In genomic region chr2:131191005-131191390, GRCm38 (mm10) we compare ENCODE assay signal across 8 mouse cellular contexts. TPM values are rescaled to one million over a fixed set of nuclear protein-coding genes. Genes with fewer than 3 reads are reported as not detected.
DNase-seq lines count a peak whose midpoint lies in the region; ATAC-seq and TF ChIP-seq lines count a peak whose summit lies in the region.
"Had no signal": no experiment of that assay in that cellular context is flagged by ENCODE, and none has a peak within 500 bp of the region (broad histone marks: within the 10 kb centered on the region; RNA-seq: fewer than 3 reads in every experiment).

No protein-coding gene starts in this region.

- H3K9ac ChIP-seq in liver, embryonic 13.5 days: peak overlapping the region; percentile 97
- H3K9ac ChIP-seq in liver, embryonic 11.5 days (ENCODE audit: low read depth, low read length): no peak overlapping the region
- no peak overlapping the region for H3K9ac ChIP-seq in hindbrain, postnatal 0 days (replicated peaks; ENCODE audit: low read length)
- H3K9ac ChIP-seq in neural tube, embryonic 12.5 days: 0 out of 2 replicates have a peak overlapping the region, but pooled peaks have one; percentile 8
- H3K9ac ChIP-seq: lung, embryonic 14.5 days had no signal

- peak overlapping the region; percentile 82 for H3K4me2 ChIP-seq in liver, embryonic 13.5 days
- no peak overlapping the region for H3K4me2 ChIP-seq in liver, embryonic 11.5 days
- H3K4me2 ChIP-seq in hindbrain, postnatal 0 days (ENCODE audit: low read depth, low read length): no peak overlapping the region
- peak overlapping the region; percentile 80 for H3K4me2 ChIP-seq in neural tube, embryonic 12.5 days (replicated peaks)
- H3K4me2 ChIP-seq: lung, embryonic 14.5 days had no signal

- no peak for TF ChIP-seq CTCF in hindbrain, postnatal 0 days (IDR thresholded peaks at IDR 0.05; ENCODE audit: low read depth)

- no peaks in the 10 kb centered on the region for H3K27me3 ChIP-seq in liver, embryonic 13.5 days
- H3K27me3 ChIP-seq in liver, embryonic 11.5 days (replicated peaks; ENCODE audit: control insufficient read depth, insufficient read depth, low read length): no peaks in the 10 kb centered on the region
- H3K27me3 ChIP-seq in embryonic facial prominence, embryonic 10.5 days (replicated peaks; ENCODE audit: low read depth, poor library complexity, severe bottlenecking): no peaks in the 10 kb centered on the region
- H3K27me3 ChIP-seq in hindbrain, postnatal 0 days (ENCODE audit: insufficient read depth, low read length): no peaks in the 10 kb centered on the region
- H3K27me3 ChIP-seq in neural tube, embryonic 12.5 days (replicated peaks): no peaks in the 10 kb centered on the region

- H3K9me3 ChIP-seq in liver, embryonic 13.5 days (replicated peaks): no peaks in the 10 kb centered on the region
- no peaks in the 10 kb centered on the region for H3K9me3 ChIP-seq in liver, embryonic 11.5 days (ENCODE audit: control insufficient read depth, low read length)
- no peaks in the 10 kb centered on the region for H3K9me3 ChIP-seq in embryonic facial prominence, embryonic 10.5 days
- H3K9me3 ChIP-seq in hindbrain, postnatal 0 days (ENCODE audit: low read length): no peaks in the 10 kb centered on the region
- no peaks in the 10 kb centered on the region for H3K9me3 ChIP-seq in neural tube, embryonic 12.5 days

- intact Hi-C loops in heart, postnatal 10 days (cut with DNase I): no loop called here

- H3K27ac ChIP-seq in liver, embryonic 13.5 days: peak overlapping the region; percentile 98
- H3K27ac ChIP-seq in liver, embryonic 11.5 days (ENCODE audit: low read depth, low read length): no peak overlapping the region
- H3K27ac ChIP-seq in embryonic facial prominence, embryonic 10.5 days (replicated peaks): peak overlapping the region; percentile 75
- 0 out of 2 replicates have a peak overlapping the region, but pooled peaks have one; percentile 49 for H3K27ac ChIP-seq in hindbrain, postnatal 0 days
- peak overlapping the region; percentile 70 for H3K27ac ChIP-seq in neural tube, embryonic 12.5 days

- peaks cover 69% of the 10 kb centered on the region for H3K4me1 ChIP-seq in liver, embryonic 13.5 days (replicated peaks)
- peaks cover 40% of the 10 kb centered on the region for H3K4me1 ChIP-seq in liver, embryonic 11.5 days (replicated peaks; ENCODE audit: control insufficient read depth, insufficient read depth, low read length)
- H3K4me1 ChIP-seq in embryonic facial prominence, embryonic 10.5 days: peaks cover 56% of the 10 kb centered on the region
- peaks cover 17% of the 10 kb centered on the region for H3K4me1 ChIP-seq in hindbrain, postnatal 0 days (ENCODE audit: insufficient read depth, low read length)
- peaks cover 48% of the 10 kb centered on the region for H3K4me1 ChIP-seq in neural tube, embryonic 12.5 days

- 64% methylated on average over 7 of the region's 7 CpGs for WGBS in liver, embryonic 13.5 days (ENCODE audit: insufficient replicate concordance)
- WGBS in liver, embryonic 11.5 days: 73% methylated on average over 7 of the region's 7 CpGs
- WGBS in embryonic facial prominence, embryonic 10.5 days: 72% methylated on average over 7 of the region's 7 CpGs
- 65% methylated on average over 7 of the region's 7 CpGs for WGBS in hindbrain, postnatal 0 days
- 71% methylated on average over 7 of the region's 7 CpGs for WGBS in neural tube, embryonic 12.5 days

- peaks cover 77% of the 10 kb centered on the region for H3K36me3 ChIP-seq in liver, embryonic 13.5 days
- H3K36me3 ChIP-seq in liver, embryonic 11.5 days (ENCODE audit: control insufficient read depth, insufficient read depth, low read length): peaks cover 18% of the 10 kb centered on the region
- peaks cover 57% of the 10 kb centered on the region for H3K36me3 ChIP-seq in embryonic facial prominence, embryonic 10.5 days (replicated peaks)
- H3K36me3 ChIP-seq in hindbrain, postnatal 0 days (ENCODE audit: insufficient read depth, low read length): 0 out of 2 replicates have a peak, but pooled peaks cover 16% of the 10 kb centered on the region
- peaks cover 29% of the 10 kb centered on the region for H3K36me3 ChIP-seq in neural tube, embryonic 12.5 days

- no peak for ATAC-seq in liver, embryonic 13.5 days (ENCODE audit: low read depth)
- ATAC-seq in liver, embryonic 11.5 days (replicated peaks; ENCODE audit: low FRiP score): no peak
- no peak for ATAC-seq in hindbrain, postnatal 0 days
- no peak for ATAC-seq in neural tube, embryonic 12.5 days (ENCODE audit: low FRiP score, low read depth)

- no peak for DNase-seq in liver, embryonic 13.5 days
- DNase-seq in liver, embryonic 11.5 days (ENCODE audit: low spot score): no peak
- no peak for DNase-seq in embryonic facial prominence, embryonic 10.5 days (ENCODE audit: low spot score)
- no peak for DNase-seq in hindbrain, postnatal 0 days (ENCODE audit: low spot score)
- DNase-seq in cerebellum, adult 9-11 months: no peak
- no peak for DNase-seq in heart, postnatal 10 days

- H3K4me3 ChIP-seq in liver, embryonic 13.5 days (replicated peaks): peak overlapping the region; percentile 92; the same call in 1 of the 2 replicates
- no peak overlapping the region for H3K4me3 ChIP-seq in liver, embryonic 11.5 days (ENCODE audit: low read depth, low read length)
- peak overlapping the region; percentile 25 for H3K4me3 ChIP-seq in embryonic facial prominence, embryonic 10.5 days
- no peak overlapping the region for H3K4me3 ChIP-seq in hindbrain, postnatal 0 days (ENCODE audit: low read length)
- H3K4me3 ChIP-seq in neural tube, embryonic 12.5 days: no peak overlapping the region

RNA-seq across cellular contexts. Expression of gene Spef1, which starts 3.9 kb away (rescaled TPM):
- polyA plus RNA-seq in liver, embryonic 13.5 days (2015; fragmentation: Nextera tagmentation; extraction: Ambion mirVana): 1.1 and 1.2 TPM in 2 replicates
- 1.3 and 1.5 TPM in 2 replicates for polyA plus RNA-seq in liver, embryonic 11.5 days (2014; fragmentation: Nextera tagmentation; extraction: Ambion mirVana)
- 3.2 TPM in 2 replicates for polyA plus RNA-seq in embryonic facial prominence, embryonic 10.5 days (2016; fragmentation: Nextera tagmentation; extraction: Ambion mirVana)
- 15.5 and 17.3 TPM in 2 replicates for total RNA-seq in hindbrain, postnatal 0 days (2014; rRNA removed)
- polyA plus RNA-seq in hindbrain, postnatal 0 days (2015; fragmentation: Nextera tagmentation; extraction: Ambion mirVana): 7.8 and 8.9 TPM in 2 replicates
- polyA plus RNA-seq in neural tube, embryonic 12.5 days (2016; fragmentation: Nextera tagmentation; extraction: Ambion mirVana): 9.0 and 9.3 TPM in 2 replicates
- 1 to 10 TPM; 6.2 to 7.1 TPM for total RNA-seq in heart, postnatal 10 days (2021)

RNA-seq across cellular contexts. Expression of gene Cdc25b, which starts 4.2 kb away (rescaled TPM):
- 171 and 201 TPM in 2 replicates for polyA plus RNA-seq in liver, embryonic 13.5 days (2015; fragmentation: Nextera tagmentation; extraction: Ambion mirVana)
- polyA plus RNA-seq in liver, embryonic 11.5 days (2014; fragmentation: Nextera tagmentation; extraction: Ambion mirVana): 76.4 and 85.4 TPM in 2 replicates
- 50.0 and 52.6 TPM in 2 replicates for polyA plus RNA-seq in embryonic facial prominence, embryonic 10.5 days (2016; fragmentation: Nextera tagmentation; extraction: Ambion mirVana)
- total RNA-seq in hindbrain, postnatal 0 days (2014; rRNA removed): 18.2 TPM in 2 replicates
- 22.2 and 24.0 TPM in 2 replicates for polyA plus RNA-seq in hindbrain, postnatal 0 days (2015; fragmentation: Nextera tagmentation; extraction: Ambion mirVana)
- polyA plus RNA-seq in neural tube, embryonic 12.5 days (2016; fragmentation: Nextera tagmentation; extraction: Ambion mirVana): 97.0 and 99.5 TPM in 2 replicates
- total RNA-seq in heart, postnatal 10 days (2021): 10 to 100 TPM; 12.1 to 14.5 TPM

RNA-seq across cellular contexts. Expression of gene Cenpb, which starts 11.1 kb away (rescaled TPM):
- 3.5 and 4.5 TPM in 2 replicates for polyA plus RNA-seq in liver, embryonic 13.5 days (2015; fragmentation: Nextera tagmentation; extraction: Ambion mirVana)
- polyA plus RNA-seq in liver, embryonic 11.5 days (2014; fragmentation: Nextera tagmentation; extraction: Ambion mirVana): 3.8 and 4.9 TPM in 2 replicates
- 7.4 and 7.6 TPM in 2 replicates for polyA plus RNA-seq in embryonic facial prominence, embryonic 10.5 days (2016; fragmentation: Nextera tagmentation; extraction: Ambion mirVana)
- 106 and 112 TPM in 2 replicates for total RNA-seq in hindbrain, postnatal 0 days (2014; rRNA removed)
- 12.8 and 14.4 TPM in 2 replicates for polyA plus RNA-seq in hindbrain, postnatal 0 days (2015; fragmentation: Nextera tagmentation; extraction: Ambion mirVana)
- polyA plus RNA-seq in neural tube, embryonic 12.5 days (2016; fragmentation: Nextera tagmentation; extraction: Ambion mirVana): 19.3 and 21.1 TPM in 2 replicates
- 10 to 100 TPM; 71.0 to 75.9 TPM for total RNA-seq in heart, postnatal 10 days (2021)

RNA-seq across cellular contexts. Expression of gene Ap5s1, which starts 15.9 kb away (rescaled TPM):
- 18.1 and 19.7 TPM in 2 replicates for polyA plus RNA-seq in liver, embryonic 13.5 days (2015; fragmentation: Nextera tagmentation; extraction: Ambion mirVana)
- polyA plus RNA-seq in liver, embryonic 11.5 days (2014; fragmentation: Nextera tagmentation; extraction: Ambion mirVana): 18.1 and 19.2 TPM in 2 replicates
- polyA plus RNA-seq in embryonic facial prominence, embryonic 10.5 days (2016; fragmentation: Nextera tagmentation; extraction: Ambion mirVana): 23.3 and 25.3 TPM in 2 replicates
- 63.0 and 67.6 TPM in 2 replicates for total RNA-seq in hindbrain, postnatal 0 days (2014; rRNA removed)
- 37.1 and 37.5 TPM in 2 replicates for polyA plus RNA-seq in hindbrain, postnatal 0 days (2015; fragmentation: Nextera tagmentation; extraction: Ambion mirVana)
- polyA plus RNA-seq in neural tube, embryonic 12.5 days (2016; fragmentation: Nextera tagmentation; extraction: Ambion mirVana): 30.7 and 36.3 TPM in 2 replicates
- 10 to 100 TPM; 39.4 to 44.0 TPM for total RNA-seq in heart, postnatal 10 days (2021)

RNA-seq across cellular contexts. Expression of gene 1700037H04Rik, which starts 31.1 kb away (rescaled TPM):
- polyA plus RNA-seq in liver, embryonic 13.5 days (2015; fragmentation: Nextera tagmentation; extraction: Ambion mirVana): 124 and 129 TPM in 2 replicates
- polyA plus RNA-seq in liver, embryonic 11.5 days (2014; fragmentation: Nextera tagmentation; extraction: Ambion mirVana): 130 TPM in 2 replicates
- 115 and 119 TPM in 2 replicates for polyA plus RNA-seq in embryonic facial prominence, embryonic 10.5 days (2016; fragmentation: Nextera tagmentation; extraction: Ambion mirVana)
- total RNA-seq in hindbrain, postnatal 0 days (2014; rRNA removed): 155 and 157 TPM in 2 replicates
- 76.0 and 79.3 TPM in 2 replicates for polyA plus RNA-seq in hindbrain, postnatal 0 days (2015; fragmentation: Nextera tagmentation; extraction: Ambion mirVana)
- 98.8 and 104 TPM in 2 replicates for polyA plus RNA-seq in neural tube, embryonic 12.5 days (2016; fragmentation: Nextera tagmentation; extraction: Ambion mirVana)
- 10 to 100 TPM; 17.9 to 21.2 TPM for total RNA-seq in heart, postnatal 10 days (2021)

Comparison
In these comparisons a context has a peak if more than half of its experiments do, and no peak if none do; other contexts are left out.
1. H3K4me2 ChIP-seq: peak in liver, embryonic 13.5 days (single experiment) and neural tube, embryonic 12.5 days (single experiment); none in liver, embryonic 11.5 days (single experiment) and hindbrain, postnatal 0 days (single experiment).
2. H3K4me3 ChIP-seq: peak in liver, embryonic 13.5 days (single experiment) and embryonic facial prominence, embryonic 10.5 days (single experiment); none in liver, embryonic 11.5 days (single experiment), hindbrain, postnatal 0 days (single experiment) and neural tube, embryonic 12.5 days (single experiment).
3. H3K9ac ChIP-seq: peak in liver, embryonic 13.5 days (single experiment) and neural tube, embryonic 12.5 days (single experiment); none in liver, embryonic 11.5 days (single experiment) and hindbrain, postnatal 0 days (single experiment).